Comparison of ENCODE assay signal across 22 mouse cellular contexts in genomic region chr3:55012536-55012935, GRCm38 (mm10). TPM values are rescaled to one million over a fixed set of nuclear protein-coding genes. Genes with fewer than 3 reads are reported as not detected.
DNase-seq lines count a peak whose midpoint lies in the region; ATAC-seq and TF ChIP-seq lines count a peak whose summit lies in the region.
"Had no signal": no experiment of that assay in that cellular context is flagged by ENCODE, and none has a peak within 500 bp of the region (broad histone marks: within the 10 kb centered on the region; RNA-seq: fewer than 3 reads in every experiment).

No protein-coding gene starts in this region.

- H3K27ac ChIP-seq in left cerebral cortex, adult 2 months, result no peak overlapping the region
- H3K27ac ChIP-seq in limb, embryonic 10.5 days, result no peak overlapping the region
- H3K27ac ChIP-seq: embryonic facial prominence, embryonic 12.5 days; gastrocnemius, adult 2 months; heart, embryonic 13.5 days; hindbrain, embryonic 12.5 days had no signal

- no peaks in the 10 kb centered on the region for H3K4me1 ChIP-seq in limb, embryonic 10.5 days
- H3K4me1 ChIP-seq: embryonic facial prominence, embryonic 12.5 days; heart, embryonic 13.5 days had no signal

- DNase-seq in frontal cortex, postnatal 10 days (ENCODE audit: low spot score in 2 of 2), result no peak
- DNase-seq in left cerebral cortex, postnatal 14 days (ENCODE audit: low spot score in 2 of 2), result peak; percentile 47 to 64
- no peak for DNase-seq in left cerebral cortex, adult 2 months (ENCODE audit: extremely low spot score in 1 of 2, low spot score in 2 of 2)
- DNase-seq in right cerebral cortex, postnatal 10 days (ENCODE audit: low spot score in 2 of 2), result peak; percentile 44 to 52
- no peak for DNase-seq in right cerebral cortex, postnatal 25 days
- DNase-seq in limb, embryonic 10.5 days (ENCODE audit: low spot score), result no peak
- DNase-seq: adrenal gland, postnatal 10 days; cerebellum, adult 11-12 months; cerebellum, adult 9-10 months; cerebellum, postnatal 25 days; gastrocnemius, adult 2 months; gastrocnemius, postnatal 25 days; heart, postnatal 4 days had no signal

- H3K36me3 ChIP-seq in limb, embryonic 10.5 days, result no peaks in the 10 kb centered on the region
- H3K36me3 ChIP-seq: embryonic facial prominence, embryonic 12.5 days; heart, embryonic 13.5 days; hindbrain, embryonic 12.5 days had no signal

- TF ChIP-seq CTCF in left cerebral cortex, adult 2 months (IDR thresholded peaks at IDR 0.05), result no peak

- H3K4me3 ChIP-seq in left cerebral cortex, adult 2 months, result no peak overlapping the region
- H3K4me3 ChIP-seq in limb, embryonic 10.5 days, result no peak overlapping the region
- H3K4me3 ChIP-seq: embryonic facial prominence, embryonic 12.5 days; gastrocnemius, adult 2 months; heart, embryonic 13.5 days; hindbrain, embryonic 12.5 days had no signal

- no peaks in the 10 kb centered on the region for H3K27me3 ChIP-seq in limb, embryonic 10.5 days (ENCODE audit: low read depth, poor library complexity, severe bottlenecking)
- H3K27me3 ChIP-seq: embryonic facial prominence, embryonic 12.5 days had no signal

- H3K9me3 ChIP-seq in limb, embryonic 10.5 days (replicated peaks), result no peaks in the 10 kb centered on the region
- H3K9me3 ChIP-seq: embryonic facial prominence, embryonic 12.5 days; heart, embryonic 13.5 days; hindbrain, embryonic 12.5 days had no signal

- 73% methylated on average over 4 of the region's 4 CpGs for WGBS in limb, embryonic 10.5 days

- peak; percentile 57; the same call in 1 of the 2 replicates for ATAC-seq in frontal cortex, adult (ENCODE audit: low TSS enrichment)
- ATAC-seq: forebrain, embryonic 16.5 days; hindbrain, embryonic 16.5 days had no signal

- intact Hi-C loops in left cerebral cortex, postnatal 14 days (cut with DNase I), result no loop called here
- intact Hi-C loops in left cerebral cortex, adult 2 months (cut with DNase I), result no loop called here

RNA-seq across cellular contexts. Expression of gene Ccna1, which starts 42.8 kb away (rescaled TPM):
- 1 to 10 TPM; 1.6 to 1.9 TPM for total RNA-seq in left cerebral cortex, postnatal 14 days (2021)
- total RNA-seq in left cerebral cortex, adult 2 months (2021), result 1 to 10 TPM; 2.0 to 2.2 TPM
- polyA plus RNA-seq in limb, embryonic 10.5 days (2016; fragmentation: Nextera tagmentation; extraction: Ambion mirVana), result 0.85 and 2.6 TPM in 2 replicates
- total RNA-seq: gastrocnemius, adult 2 months; gastrocnemius, postnatal 25 days; granulocyte monocyte progenitor cell, adult 5-6 weeks; MEL had no signal
- polyA plus RNA-seq: C2C12 had no signal

Comparison
In these comparisons a context has a peak if more than half of its experiments do, and no peak if none do; other contexts are left out.
1. DNase-seq: peak in left cerebral cortex, postnatal 14 days (2 of 2) and right cerebral cortex, postnatal 10 days (2 of 2); none in frontal cortex, postnatal 10 days (0 of 2), left cerebral cortex, adult 2 months (0 of 2), right cerebral cortex, postnatal 25 days (single experiment) and limb, embryonic 10.5 days (single experiment).